Mouse (Mus musculus) ovary, postnatal 36 days (tissue): ENCODE data around the gene Olfr493.

Source experiments
- DNase-seq: peaks from one replicate; pipeline ENCODE4 v3.0.0; 2022; ENCODE audit warnings: low spot score, mixed read lengths

Olfr493 gene

GRCm38 (mm10) chr7:108346879-108347278 lies at the start of gene Olfr493:
Olfr493 (minus strand) TSS chr7:108346979.
- DNase-seq: no peak

DNA sequence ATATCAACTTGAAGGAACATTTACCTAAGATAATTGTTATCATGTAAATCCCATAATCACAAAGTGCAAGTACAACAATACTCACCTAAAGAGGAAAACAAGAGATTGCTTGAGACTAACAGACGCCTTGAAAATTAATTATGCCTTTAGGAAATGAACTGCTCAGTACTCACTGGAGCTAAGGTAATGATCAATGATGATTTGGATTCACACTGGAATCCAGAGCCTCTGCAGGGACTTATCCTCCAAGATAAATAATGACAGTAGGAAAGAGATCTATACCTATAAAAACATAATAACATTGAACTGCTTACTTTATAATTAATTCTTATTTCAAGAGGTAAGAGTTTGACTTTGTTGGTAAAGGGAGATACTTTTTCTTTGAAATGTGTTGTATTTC lies 46.1 kb upstream of the Olfr493 start, which contains the start of gene Olfr495:
Olfr495 (plus strand) TSS at position 301 of the 400 bp plus-strand sequence.
- DNase-seq: no peak

GRCm38 (mm10) chr7:108365035-108365434 lies 18.3 kb upstream of the Olfr493 start, which contains the start of gene Olfr494:
Olfr494 (plus strand) TSS chr7:108365335.
- no peak for DNase-seq

GRCm38 (mm10) chr7:108323574-108323973 lies 23.2 kb downstream of the Olfr493 start, which contains the start of gene Olfr492:
Olfr492 (minus strand) TSS chr7:108323674.
- DNase-seq: no peak

GRCm38 (mm10) chr7:108313151-108313550 lies 33.6 kb downstream of the Olfr493 start, which contains the start of gene Olfr491:
Olfr491 (plus strand) TSS chr7:108313451.
- no peak for DNase-seq
